Comparison of ENCODE assay signal across 8 mouse cellular contexts in the genomic region with DNA sequence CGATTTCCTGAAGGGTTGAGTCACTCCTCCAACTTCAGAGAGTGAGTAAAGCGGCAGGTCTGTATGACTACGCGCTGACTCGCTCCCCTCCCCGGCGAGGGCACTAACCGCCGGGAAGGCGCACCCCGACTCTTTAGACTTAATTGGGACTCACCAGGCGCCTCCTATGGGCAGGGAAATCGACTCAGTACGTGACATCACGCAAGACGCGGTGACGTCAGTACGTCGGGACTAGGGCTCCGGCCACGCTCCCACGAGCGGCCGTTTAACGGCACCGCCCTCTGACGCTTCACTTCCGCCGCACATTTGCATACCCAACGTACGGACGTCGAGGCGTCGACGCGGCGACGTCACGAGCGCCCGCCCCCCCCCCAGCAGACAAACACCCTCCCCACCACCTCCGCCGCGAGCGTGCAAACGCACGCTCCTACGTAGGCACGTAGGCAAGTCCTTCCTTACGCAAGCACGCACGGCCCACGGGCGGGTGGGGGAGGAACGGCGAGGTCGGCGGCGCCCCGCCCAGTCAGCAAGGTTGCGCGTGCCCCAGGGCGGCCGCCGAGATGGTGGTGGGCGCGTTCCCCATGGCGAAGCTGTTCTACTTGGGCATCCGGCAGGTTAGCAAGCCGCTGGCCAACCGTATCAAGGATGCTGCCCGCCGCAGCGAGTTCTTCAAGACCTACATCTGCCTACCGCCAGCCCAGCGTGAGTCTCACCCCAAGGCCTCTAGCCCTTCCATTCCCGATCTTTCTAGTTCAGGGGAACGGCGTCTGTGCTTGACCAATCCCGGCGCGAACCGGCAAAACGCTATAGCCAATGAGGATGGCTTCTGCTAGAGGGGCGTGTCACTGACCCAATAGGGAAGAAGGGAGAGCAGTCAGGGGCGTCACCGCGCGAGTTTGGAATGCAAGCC. TPM values are rescaled to one million over a fixed set of nuclear protein-coding genes. Genes with fewer than 3 reads are reported as not detected.
DNase-seq lines count a peak whose midpoint lies in the region; ATAC-seq and TF ChIP-seq lines count a peak whose summit lies in the region.

A gene (plus strand): TSS at position 452 of the 910 bp plus-strand sequence.

- H3K36me3 ChIP-seq in E14TG2a.4 (ENCODE audit: insufficient read depth, low read length) = peaks cover 57% of the 10 kb centered on the region
- H3K36me3 ChIP-seq in forebrain, embryonic 12.5 days (replicated peaks) = peaks cover 18% of the 10 kb centered on the region
- H3K36me3 ChIP-seq in heart, postnatal 0 days (replicated peaks; ENCODE audit: control insufficient read depth, insufficient read depth, low read length) = peaks cover 12% of the 10 kb centered on the region
- no peaks in the 10 kb centered on the region; the same call in 1 of the 2 replicates for H3K36me3 ChIP-seq in liver, embryonic 16.5 days (ENCODE audit: control insufficient read depth, insufficient read depth)
- H3K36me3 ChIP-seq in neural tube, embryonic 13.5 days = peaks cover 12% of the 10 kb centered on the region
- no peaks in the 10 kb centered on the region for H3K36me3 ChIP-seq in testis, adult 2 months (ENCODE audit: control insufficient read depth, insufficient read depth, low read length)

- DNase-seq in c-Kit-positive CD71-positive TER-119-positive erythroid progenitor cells, embryonic 14.5 days (ENCODE audit: low spot score) = peak; percentile 100
- DNase-seq in heart, postnatal 0 days (ENCODE audit: low spot score) = peak; percentile 100
- DNase-seq in kidney, postnatal 4 days = peak; percentile 100

- H3K9ac ChIP-seq in forebrain, embryonic 12.5 days = peak within 1 kb of the TSS; percentile 70
- H3K9ac ChIP-seq in heart, postnatal 0 days (replicated peaks; ENCODE audit: low read depth, low read length) = peak within 1 kb of the TSS; percentile 72
- peak within 1 kb of the TSS; percentile 85 for H3K9ac ChIP-seq in liver, embryonic 16.5 days (ENCODE audit: low read depth, low read length)
- peak within 1 kb of the TSS; percentile 84 for H3K9ac ChIP-seq in neural tube, embryonic 13.5 days

- H3K4me2 ChIP-seq in forebrain, embryonic 12.5 days = peak within 1 kb of the TSS; percentile 91
- peak within 1 kb of the TSS; percentile 86 for H3K4me2 ChIP-seq in heart, postnatal 0 days (ENCODE audit: low read depth, low read length)
- H3K4me2 ChIP-seq in liver, embryonic 16.5 days (ENCODE audit: low read depth, low read length) = peak within 1 kb of the TSS; percentile 88
- peak within 1 kb of the TSS; percentile 92 for H3K4me2 ChIP-seq in neural tube, embryonic 13.5 days

- peak; percentile 96 for ATAC-seq in forebrain, embryonic 12.5 days (ENCODE audit: low FRiP score)
- peak; percentile 92 for ATAC-seq in heart, postnatal 0 days (ENCODE audit: insufficient read depth, low read depth)
- ATAC-seq in liver, embryonic 16.5 days (ENCODE audit: low read depth) = peak; percentile 86
- peak; percentile 98 for ATAC-seq in neural tube, embryonic 13.5 days (ENCODE audit: low read depth)

- peak within 1 kb of the TSS; percentile 100 for H3K27ac ChIP-seq in forebrain, embryonic 12.5 days
- H3K27ac ChIP-seq in heart, postnatal 0 days (ENCODE audit: low read depth) = peak within 1 kb of the TSS; percentile 99
- H3K27ac ChIP-seq in liver, embryonic 16.5 days (ENCODE audit: low read length) = peak within 1 kb of the TSS; percentile 100
- peak within 1 kb of the TSS; percentile 100 for H3K27ac ChIP-seq in neural tube, embryonic 13.5 days (replicated peaks)
- H3K27ac ChIP-seq in testis, adult 2 months (ENCODE audit: control insufficient read depth, insufficient read depth, low read depth, low read length) = peak within 1 kb of the TSS; percentile 98

- TF ChIP-seq CTCF in E14TG2a.4 (conservative IDR thresholded peaks at IDR 0.05; ENCODE audit: low read length) = no peak
- TF ChIP-seq CTCF in heart, postnatal 0 days (IDR thresholded peaks at IDR 0.05; ENCODE audit: low read depth) = peak; percentile 58
- TF ChIP-seq CTCF in testis, adult 2 months (IDR thresholded peaks at IDR 0.05; ENCODE audit: control insufficient read depth, insufficient read depth, insufficient replicate concordance, low read depth, low read length) = peak; percentile 23; the same call in 1 of the 2 replicates

- no peaks in the 10 kb centered on the region for H3K27me3 ChIP-seq in E14TG2a.4 (ENCODE audit: insufficient read depth, low read length)
- no peaks in the 10 kb centered on the region for H3K27me3 ChIP-seq in forebrain, embryonic 12.5 days
- no peaks in the 10 kb centered on the region for H3K27me3 ChIP-seq in heart, postnatal 0 days (ENCODE audit: control insufficient read depth, insufficient read depth, low read length)
- no peaks in the 10 kb centered on the region for H3K27me3 ChIP-seq in liver, embryonic 16.5 days (ENCODE audit: control insufficient read depth, insufficient read depth, low read depth, low read length)
- no peaks in the 10 kb centered on the region for H3K27me3 ChIP-seq in neural tube, embryonic 13.5 days
- no peaks in the 10 kb centered on the region for H3K27me3 ChIP-seq in testis, adult 2 months (ENCODE audit: control insufficient read depth, insufficient read depth, low read length)

- TF ChIP-seq EP300 in heart, postnatal 0 days (IDR thresholded peaks at IDR 0.05; ENCODE audit: low read depth) = peak; percentile 81; the same call in 1 of the 2 replicates

- peak within 1 kb of the TSS; percentile 90 for H3K4me3 ChIP-seq in E14TG2a.4 (replicated peaks; ENCODE audit: low read length)
- H3K4me3 ChIP-seq in forebrain, embryonic 12.5 days (replicated peaks) = peak within 1 kb of the TSS; percentile 64
- H3K4me3 ChIP-seq in heart, postnatal 0 days (ENCODE audit: low read depth, low read length) = peak within 1 kb of the TSS; percentile 73
- peak within 1 kb of the TSS; percentile 77 for H3K4me3 ChIP-seq in liver, embryonic 16.5 days (ENCODE audit: low read depth, low read length)
- peak within 1 kb of the TSS; percentile 63 for H3K4me3 ChIP-seq in neural tube, embryonic 13.5 days
- H3K4me3 ChIP-seq in testis, adult 2 months (ENCODE audit: control insufficient read depth, low read depth, low read length) = peak within 1 kb of the TSS; percentile 93

- peaks cover 80% of the 10 kb centered on the region for H3K4me1 ChIP-seq in E14TG2a.4 (replicated peaks; ENCODE audit: low read depth, low read length)
- peaks cover 24% of the 10 kb centered on the region for H3K4me1 ChIP-seq in forebrain, embryonic 12.5 days
- peaks cover 13% of the 10 kb centered on the region for H3K4me1 ChIP-seq in heart, postnatal 0 days (ENCODE audit: control insufficient read depth, insufficient read depth)
- peaks cover 52% of the 10 kb centered on the region for H3K4me1 ChIP-seq in liver, embryonic 16.5 days (ENCODE audit: control insufficient read depth, low read depth, low read length)
- peaks cover 31% of the 10 kb centered on the region for H3K4me1 ChIP-seq in neural tube, embryonic 13.5 days (replicated peaks)
- peaks cover 19% of the 10 kb centered on the region for H3K4me1 ChIP-seq in testis, adult 2 months (ENCODE audit: control insufficient read depth, insufficient read depth, low read length)

- WGBS in forebrain, embryonic 12.5 days = under 1% methylated on average over 89 of the region's 91 CpGs
- WGBS in heart, postnatal 0 days = under 1% methylated on average over 90 of the region's 91 CpGs
- WGBS in liver, embryonic 16.5 days (ENCODE audit: insufficient replicate concordance) = under 1% methylated on average over 88 of the region's 91 CpGs
- WGBS in neural tube, embryonic 13.5 days = 1% methylated on average over 86 of the region's 91 CpGs

- TF ChIP-seq POLR2A in testis, adult 2 months (IDR thresholded peaks at IDR 0.05; ENCODE audit: control insufficient read depth, low read depth, low read length) = peak; percentile 68

- H3K9me3 ChIP-seq in E14TG2a.4 (ENCODE audit: low read length) = no peaks in the 10 kb centered on the region
- H3K9me3 ChIP-seq in forebrain, embryonic 12.5 days = no peaks in the 10 kb centered on the region
- no peaks in the 10 kb centered on the region for H3K9me3 ChIP-seq in heart, postnatal 0 days (replicated peaks; ENCODE audit: control insufficient read depth, low read length)
- no peaks in the 10 kb centered on the region for H3K9me3 ChIP-seq in liver, embryonic 16.5 days (replicated peaks; ENCODE audit: control insufficient read depth, low read length)
- no peaks in the 10 kb centered on the region for H3K9me3 ChIP-seq in neural tube, embryonic 13.5 days

RNA-seq across cellular contexts. Expression of the gene that starts here (rescaled TPM):
- 45.5 and 48.3 TPM in 2 replicates for polyA plus RNA-seq in forebrain, embryonic 12.5 days (2016; fragmentation: Nextera tagmentation; extraction: Ambion mirVana)
- total RNA-seq in heart, postnatal 0 days (2014; rRNA removed; ENCODE audit: low replicate concordance) = 52.9 and 56.4 TPM in 2 replicates
- 37.6 and 40.5 TPM in 2 replicates for polyA plus RNA-seq in heart, postnatal 0 days (2015; fragmentation: Nextera tagmentation; extraction: Ambion mirVana)
- 13.2 and 14.3 TPM in 2 replicates for polyA plus RNA-seq in liver, embryonic 16.5 days (2015; fragmentation: Nextera tagmentation; extraction: Ambion mirVana)
- polyA plus RNA-seq in neural tube, embryonic 13.5 days (2015; fragmentation: Nextera tagmentation; extraction: Ambion mirVana) = 38.7 and 39.9 TPM in 2 replicates
- polyA plus RNA-seq in testis, adult 2 months (2012; rRNA removed) = 13.6 and 14.5 TPM in 2 replicates

Comparison
In these comparisons a context has a peak if more than half of its experiments do, and no peak if none do; other contexts are left out.
1. Peak in every context shown above with its lines: DNase-seq, ATAC-seq, H3K4me3 ChIP-seq and H3K27ac ChIP-seq.